Mouse (Mus musculus) stomach, embryonic 15.5 days (tissue): ENCODE results near the gene Acox1. TPM values are rescaled to one million over a fixed set of nuclear protein-coding genes. Genes with fewer than 3 reads are reported as not detected.

Experiments
- ATAC-seq: fragments of 200-750 bp; cut with Nextera tagmentation; 2 replicates; pipeline ENCODE4 v1.8.0; 2017; ENCODE audit warnings: low read depth, moderate number of reproducible peaks, moderate TSS enrichment; ENCODE audit not compliant: insufficient read depth, low FRiP score
- H3K27ac ChIP-seq: fragments of 300-500 bp; sonication (generic); 2 replicates; pipeline ENCODE4 v1.5.1; 2015; ENCODE audit warnings: mild to moderate bottlenecking, inconsistent platforms
- H3K27me3 ChIP-seq: fragments of 300-500 bp; sonication (generic); replicated peaks from 2 replicates; pipeline ENCODE4 v1.6.1; 2015; ENCODE audit warnings: inconsistent platforms
- H3K36me3 ChIP-seq: fragments of 300-500 bp; sonication (generic); 2 replicates; pipeline ENCODE4 v1.6.1; 2015; ENCODE audit warnings: inconsistent platforms
- H3K4me1 ChIP-seq: fragments of 300-500 bp; sonication (generic); 2 replicates; pipeline ENCODE4 v1.6.1; 2015; ENCODE audit warnings: inconsistent platforms
- H3K4me2 ChIP-seq: fragments of 300-500 bp; sonication (generic); 2 replicates; pipeline ENCODE4 v1.6.1; 2015; ENCODE audit warnings: mild to moderate bottlenecking, inconsistent platforms
- H3K4me3 ChIP-seq: fragments of 300-500 bp; sonication (generic); replicated peaks from 2 replicates; pipeline ENCODE4 v1.5.1; 2015; ENCODE audit warnings: inconsistent platforms
- H3K9ac ChIP-seq: fragments of 300-500 bp; sonication (generic); 2 replicates; pipeline ENCODE4 v1.6.1; 2015; ENCODE audit warnings: inconsistent platforms
- H3K9me3 ChIP-seq: fragments of 300-500 bp; sonication (generic); 2 replicates; pipeline ENCODE4 v1.6.1; 2016; ENCODE audit warnings: inconsistent platforms
- WGBS: fragments of 180-500 bp; shearing (Covaris S2); methylation state at CpG from one replicate; pipeline ENCODE4 v1.1.7; 2015; 5-methylcytosine and 5-hydroxymethylcytosine counted together
- polyA plus RNA-seq: library from polyadenylated mRNA; unstranded; fragments of >200 nt; fragmentation: Nextera tagmentation; extraction: Ambion mirVana; gene quantifications from 2 replicates; pipeline ENCODE4 v1.2.1, GENCODE M21; 2015

Gene Acox1
- polyA plus RNA-seq, 1 experiment from 2014 or later: 33.6 TPM

GRCm38 (mm10) chr11:116222740-116223059 lies 23.9 kb upstream of the Acox1 start:
- Histone ChIP-seq H3K9ac (no peak overlapping the region), H3K4me3 (peak overlapping the region; percentile 30), H3K4me1 (peaks cover 21% of the 10 kb centered on the region), H3K4me2 (peak overlapping the region; percentile 53), H3K36me3 (0 out of 2 replicates have a peak, but pooled peaks cover 8% of the 10 kb centered on the region), H3K27me3 (peaks cover 22% of the 10 kb centered on the region), H3K9me3 (no peaks in the 10 kb centered on the region), H3K27ac (no peak overlapping the region)
- 24% methylated on average over 23 of the region's 23 CpGs for WGBS
- ATAC-seq: no peak

- Histone ChIP-seq H3K4me3 (peak overlapping the region; percentile 30), H3K27ac (no peak overlapping the region), H3K4me2 (peak overlapping the region; percentile 53), H3K27me3 (peaks cover 22% of the 10 kb centered on the region), H3K9me3 (no peaks in the 10 kb centered on the region), H3K36me3 (0 out of 2 replicates have a peak, but pooled peaks cover 8% of the 10 kb centered on the region), H3K4me1 (peaks cover 21% of the 10 kb centered on the region), H3K9ac (no peak overlapping the region)
- WGBS: 16% methylated on average over 53 of the region's 53 CpGs
- ATAC-seq: no peak
Observed at GRCm38 (mm10) chr11:116221931-116222739, 23.3 kb upstream of the Acox1 start.

GRCm38 (mm10) chr11:116219885-116220284 lies 21.0 kb upstream of the Acox1 start:
- 24% methylated on average over 4 of the region's 4 CpGs for WGBS
- H3K27ac ChIP-seq: peak overlapping the region; percentile 82; the same call in 1 of the 2 replicates

GRCm38 (mm10) chr11:116218737-116219400 lies 20.0 kb upstream of the Acox1 start:
- WGBS: 30% methylated on average over 7 of the region's 7 CpGs
- H3K27me3 ChIP-seq: peaks cover 21% of the 10 kb centered on the region
- H3K9me3 ChIP-seq: no peaks in the 10 kb centered on the region
- H3K4me1 ChIP-seq: peaks cover 25% of the 10 kb centered on the region
- no peak overlapping the region for H3K4me2 ChIP-seq
- H3K27ac ChIP-seq: peak overlapping the region; percentile 82
- 0 out of 2 replicates have a peak, but pooled peaks cover 8% of the 10 kb centered on the region for H3K36me3 ChIP-seq
- no peak overlapping the region for H3K4me3 ChIP-seq
- H3K9ac ChIP-seq: no peak overlapping the region
- ATAC-seq: peak; percentile 84

More at GRCm38 (mm10) chr11:116219885-116220284, 21.0 kb upstream of the Acox1 start:
- peak; percentile 16; the same call in 1 of the 2 replicates for ATAC-seq
- Histone ChIP-seq H3K4me1 (peaks cover 25% of the 10 kb centered on the region), H3K4me3 (no peak overlapping the region), H3K36me3 (0 out of 2 replicates have a peak, but pooled peaks cover 8% of the 10 kb centered on the region), H3K9me3 (no peaks in the 10 kb centered on the region), H3K9ac (no peak overlapping the region), H3K4me2 (no peak overlapping the region), H3K27me3 (peaks cover 22% of the 10 kb centered on the region)

DNA sequence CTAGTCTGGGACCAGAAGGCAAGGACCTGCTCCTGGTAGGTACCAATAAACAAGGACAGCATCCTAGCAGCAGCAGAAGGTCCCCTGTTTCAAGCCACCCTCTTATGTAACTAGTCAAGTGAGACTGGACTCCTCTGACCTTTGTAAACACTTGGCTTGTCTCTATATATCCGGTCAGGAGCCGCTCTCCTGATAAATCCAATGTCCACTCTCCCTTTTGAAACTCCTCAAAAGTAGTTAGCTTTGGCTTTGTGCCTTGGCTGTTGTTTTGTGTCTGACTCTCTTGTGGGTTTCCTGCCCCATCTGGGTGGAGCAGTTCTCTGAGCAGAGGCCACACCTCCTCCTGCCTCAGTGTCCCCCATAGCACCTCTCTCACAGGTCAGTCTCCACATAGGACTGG lies 19.4 kb upstream of the Acox1 start:
- Histone ChIP-seq H3K4me2 (no peak overlapping the region), H3K27ac (peak overlapping the region; percentile 82), H3K9me3 (no peaks in the 10 kb centered on the region), H3K4me1 (peaks cover 25% of the 10 kb centered on the region), H3K4me3 (no peak overlapping the region), H3K27me3 (peaks cover 14% of the 10 kb centered on the region), H3K9ac (no peak overlapping the region), H3K36me3 (0 out of 2 replicates have a peak, but pooled peaks cover 8% of the 10 kb centered on the region)
- ATAC-seq: peak; percentile 20; the same call in 1 of the 2 replicates
- 69% methylated on average over 2 of the region's 2 CpGs for WGBS

DNA sequence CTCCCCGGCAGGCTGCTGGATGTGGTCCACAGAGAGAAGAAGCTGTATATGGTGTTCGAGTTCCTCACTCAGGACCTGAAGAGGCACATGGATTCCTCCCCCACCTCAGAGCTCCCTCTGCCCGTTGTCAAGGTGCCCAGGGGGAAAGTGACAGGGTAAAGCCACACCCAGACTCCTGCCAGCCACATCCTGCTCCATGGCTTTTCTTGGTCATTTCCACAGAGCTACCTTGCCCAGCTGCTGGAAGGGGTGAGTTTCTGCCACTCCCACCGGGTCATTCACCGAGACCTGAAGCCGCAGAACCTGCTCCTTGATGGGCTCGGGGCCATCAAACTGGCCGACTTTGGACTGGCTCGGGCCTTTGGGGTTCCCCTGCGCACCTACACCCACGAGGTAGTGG lies 17.7 kb upstream of the Acox1 start:
- Histone ChIP-seq H3K4me3 (no peak overlapping the region), H3K27me3 (0 out of 2 replicates have a peak, but pooled peaks cover 10% of the 10 kb centered on the region), H3K4me1 (peaks cover 25% of the 10 kb centered on the region), H3K27ac (no peak overlapping the region), H3K9me3 (no peaks in the 10 kb centered on the region), H3K36me3 (0 out of 2 replicates have a peak, but pooled peaks cover 6% of the 10 kb centered on the region), H3K4me2 (no peak overlapping the region), H3K9ac (no peak overlapping the region)
- 80% methylated on average over 11 of the region's 11 CpGs for WGBS
- ATAC-seq: no peak

- no peak for ATAC-seq
- WGBS: 83% methylated on average over 6 of the region's 6 CpGs
Observed at GRCm38 (mm10) chr11:116215991-116216390, 17.1 kb upstream of the Acox1 start.

DNA sequence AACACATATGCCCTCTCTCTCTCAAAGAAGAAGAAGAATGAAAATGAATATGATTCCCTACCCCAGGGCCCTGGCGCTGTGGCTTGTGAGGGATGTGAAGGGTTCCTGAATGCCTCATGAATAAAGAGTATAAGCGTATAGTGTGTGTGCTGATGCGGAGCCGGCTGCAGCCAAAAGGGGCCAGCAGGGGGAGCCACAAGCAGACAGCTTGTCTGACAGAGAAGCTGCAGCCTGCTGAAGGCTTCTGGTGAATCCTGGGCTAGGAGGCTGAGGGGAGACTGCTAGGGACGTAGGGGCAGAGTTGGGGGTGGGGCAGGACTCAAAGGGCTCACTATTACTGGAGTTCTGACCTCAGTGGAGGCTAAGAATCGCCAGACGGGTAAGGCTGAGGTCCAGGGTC lies 16.3 kb upstream of the Acox1 start:
- Histone ChIP-seq H3K4me3 (no peak overlapping the region), H3K9ac (no peak overlapping the region), H3K9me3 (no peaks in the 10 kb centered on the region), H3K36me3 (no peaks in the 10 kb centered on the region), H3K4me2 (no peak overlapping the region), H3K27ac (no peak overlapping the region), H3K27me3 (no peaks in the 10 kb centered on the region), H3K4me1 (peaks cover 25% of the 10 kb centered on the region)
- 77% methylated on average over 7 of the region's 7 CpGs for WGBS
- ATAC-seq: no peak

More at GRCm38 (mm10) chr11:116215991-116216390, 17.1 kb upstream of the Acox1 start:
- Histone ChIP-seq H3K4me2 (no peak overlapping the region), H3K27ac (no peak overlapping the region), H3K4me3 (no peak overlapping the region), H3K4me1 (peaks cover 25% of the 10 kb centered on the region), H3K9me3 (no peaks in the 10 kb centered on the region), H3K9ac (no peak overlapping the region), H3K36me3 (0 out of 2 replicates have a peak, but pooled peaks cover under 1% of the 10 kb centered on the region), H3K27me3 (0 out of 2 replicates have a peak, but pooled peaks cover 4% of the 10 kb centered on the region)

DNA sequence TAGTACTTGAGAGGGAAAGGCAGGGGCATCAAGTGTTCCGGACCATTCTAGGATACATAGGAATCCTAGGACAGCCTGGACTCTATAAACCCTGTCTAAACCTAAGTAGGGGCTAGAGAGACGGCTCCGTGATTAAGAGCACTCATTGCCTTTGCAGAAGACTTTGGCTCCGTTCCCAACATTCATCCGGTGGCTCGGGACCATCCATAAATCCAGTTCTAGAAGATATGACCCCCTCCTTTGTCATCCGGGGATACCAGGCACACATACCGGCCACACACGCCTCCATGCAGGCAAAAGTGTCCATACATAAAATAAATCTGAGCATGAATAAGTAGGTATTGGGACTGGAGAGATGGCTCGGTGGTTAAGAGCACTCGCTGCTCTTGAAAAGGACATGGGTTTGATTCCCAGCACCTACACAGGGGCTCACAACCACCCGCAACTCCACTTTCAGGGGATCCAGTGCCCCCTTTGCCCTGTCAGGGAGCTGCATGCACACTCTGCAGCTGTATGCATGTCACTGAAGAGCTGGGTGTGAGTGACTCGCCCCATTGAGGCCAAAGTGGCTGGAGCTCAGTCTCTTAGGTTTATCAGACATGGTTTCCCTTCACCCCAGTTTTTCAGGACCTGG lies 15.1 kb upstream of the Acox1 start:
- Histone ChIP-seq H3K27ac (no peak overlapping the region), H3K4me2 (no peak overlapping the region), H3K9me3 (no peaks in the 10 kb centered on the region), H3K27me3 (no peaks in the 10 kb centered on the region), H3K4me1 (peaks cover 17% of the 10 kb centered on the region), H3K36me3 (no peaks in the 10 kb centered on the region), H3K9ac (no peak overlapping the region), H3K4me3 (no peak overlapping the region)
- 80% methylated on average over 13 of the region's 13 CpGs for WGBS
- no peak for ATAC-seq

- no peaks in the 10 kb centered on the region for H3K27me3 ChIP-seq
- peaks cover 5% of the 10 kb centered on the region; the same call in 1 of the 2 replicates for H3K4me1 ChIP-seq
- no peak for ATAC-seq
- H3K4me3 ChIP-seq: no peak overlapping the region
- no peaks in the 10 kb centered on the region for H3K9me3 ChIP-seq
- H3K27ac ChIP-seq: no peak overlapping the region
- no peak overlapping the region for H3K4me2 ChIP-seq
- 86% methylated on average over 6 of the region's 6 CpGs for WGBS
- no peak overlapping the region for H3K9ac ChIP-seq
- H3K36me3 ChIP-seq: no peaks in the 10 kb centered on the region
Observed at GRCm38 (mm10) chr11:116212847-116213246, 14.0 kb upstream of the Acox1 start.

DNA sequence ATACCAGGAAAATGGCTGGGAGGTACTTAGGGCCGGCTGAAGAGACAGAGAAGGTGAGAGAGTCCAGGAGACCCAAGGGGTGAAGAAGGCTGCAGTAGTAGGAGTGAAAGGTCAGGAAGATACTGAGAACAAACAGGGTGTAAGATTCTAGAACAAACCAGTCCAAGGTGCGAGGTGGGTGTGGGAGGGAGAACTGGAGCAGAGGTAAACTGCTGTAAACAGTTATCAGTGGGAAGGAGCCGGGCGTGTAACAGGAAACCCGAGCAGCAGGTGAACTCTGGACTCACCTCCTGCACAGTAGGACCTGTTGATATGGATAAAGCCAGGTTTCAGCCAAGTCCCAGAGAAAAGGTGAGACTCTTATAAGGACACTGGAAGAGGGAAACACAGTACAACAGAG lies 11.9 kb upstream of the Acox1 start:
- H3K4me3 ChIP-seq: no peak overlapping the region
- H3K36me3 ChIP-seq: peaks cover 4% of the 10 kb centered on the region
- H3K9me3 ChIP-seq: no peaks in the 10 kb centered on the region
- WGBS: 59% methylated on average over 5 of the region's 5 CpGs
- no peak overlapping the region for H3K4me2 ChIP-seq
- H3K9ac ChIP-seq: no peak overlapping the region
- peak overlapping the region; percentile 79 for H3K27ac ChIP-seq
- H3K27me3 ChIP-seq: no peaks in the 10 kb centered on the region
- no peaks in the 10 kb centered on the region; the same call in 1 of the 2 replicates for H3K4me1 ChIP-seq
- peak; percentile 87 for ATAC-seq
